Mouse (Mus musculus) heart, adult 2 months (tissue): ENCODE data around the gene Fap.

ENCODE experiments used
- CTCF ChIP-seq: fragments of 200-600 bp; IDR thresholded peaks from 2 replicates; pipeline ENCODE4 v1.8.1; 2022; ENCODE audit warnings: antibody characterized with exemption, mild to moderate bottlenecking, moderate library complexity
- POLR2A ChIP-seq: fragments of 200-500 bp; IDR thresholded peaks from 2 replicates; pipeline ENCODE4 v1.6.1; 2011; ENCODE audit warnings: mild to moderate bottlenecking, low read depth, low read length, control low read depth; ENCODE audit not compliant: insufficient read depth

GRCm38 (mm10) chr2:62594491-62594890 is 20.6 kb upstream of the Fap start:
- no peak for TF ChIP-seq POLR2A
- no peak for TF ChIP-seq CTCF
